Mouse (Mus musculus): Measurements from ENCODE around the gene Thap7. TPM values are rescaled to one million over a fixed set of nuclear protein-coding genes. Genes with fewer than 3 reads are reported as not detected.
A peak's percentile ranks its signal among the peaks of the same experiment; 100 is the strongest.

Thap7 gene
- polyA plus RNA-seq, 1 experiment from 2014 or later: 63.2 TPM

DNA sequence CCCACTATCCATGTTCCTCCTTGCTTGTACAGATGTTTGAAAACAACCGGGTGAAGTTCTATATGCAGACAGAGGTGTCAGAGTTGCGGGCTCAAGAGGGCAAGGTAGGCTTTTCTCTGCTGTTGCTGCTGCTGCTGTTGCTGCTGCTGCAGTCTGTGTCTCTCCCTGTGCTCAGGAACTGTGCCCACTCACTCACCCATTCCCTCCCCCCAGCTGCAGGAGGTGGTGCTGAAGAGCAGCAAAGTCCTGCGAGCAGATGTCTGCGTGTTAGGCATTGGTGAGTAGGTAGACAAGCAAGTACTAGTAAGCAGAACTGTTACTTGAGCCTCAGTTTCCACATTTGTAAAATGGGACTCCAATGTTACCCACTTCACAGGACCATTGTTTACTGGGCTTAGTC, 28.3 kb downstream of the Thap7 start:
- Histone ChIP-seq H3K9me3 (no peaks in the 10 kb centered on the region), H3K4me3 (no peak overlapping the region), H3K4me2 (no peak overlapping the region), H3K9ac (no peak overlapping the region), H3K36me3 (no peaks in the 10 kb centered on the region), H3K4me1 (no peaks in the 10 kb centered on the region), H3K27ac (no peak overlapping the region), H3K27me3 (no peaks in the 10 kb centered on the region)
- no peak for ATAC-seq (ENCODE audit: insufficient number of reproducible peaks, low FRiP score, low TSS enrichment, low read depth)
- WGBS: 74% methylated on average over 4 of the region's 4 CpGs

GRCm38 (mm10) chr16:17499249-17499883, 31.6 kb downstream of the Thap7 start:
- Histone ChIP-seq H3K36me3 (no peaks in the 10 kb centered on the region), H3K9ac (no peak overlapping the region), H3K27ac (no peak overlapping the region), H3K4me3 (no peak overlapping the region), H3K4me2 (no peak overlapping the region), H3K27me3 (no peaks in the 10 kb centered on the region), H3K9me3 (no peaks in the 10 kb centered on the region), H3K4me1 (peaks cover 7% of the 10 kb centered on the region)
- WGBS: 31% methylated on average over 10 of the region's 10 CpGs
- ATAC-seq (ENCODE audit: insufficient number of reproducible peaks, low FRiP score, low TSS enrichment, low read depth): no peak

DNA sequence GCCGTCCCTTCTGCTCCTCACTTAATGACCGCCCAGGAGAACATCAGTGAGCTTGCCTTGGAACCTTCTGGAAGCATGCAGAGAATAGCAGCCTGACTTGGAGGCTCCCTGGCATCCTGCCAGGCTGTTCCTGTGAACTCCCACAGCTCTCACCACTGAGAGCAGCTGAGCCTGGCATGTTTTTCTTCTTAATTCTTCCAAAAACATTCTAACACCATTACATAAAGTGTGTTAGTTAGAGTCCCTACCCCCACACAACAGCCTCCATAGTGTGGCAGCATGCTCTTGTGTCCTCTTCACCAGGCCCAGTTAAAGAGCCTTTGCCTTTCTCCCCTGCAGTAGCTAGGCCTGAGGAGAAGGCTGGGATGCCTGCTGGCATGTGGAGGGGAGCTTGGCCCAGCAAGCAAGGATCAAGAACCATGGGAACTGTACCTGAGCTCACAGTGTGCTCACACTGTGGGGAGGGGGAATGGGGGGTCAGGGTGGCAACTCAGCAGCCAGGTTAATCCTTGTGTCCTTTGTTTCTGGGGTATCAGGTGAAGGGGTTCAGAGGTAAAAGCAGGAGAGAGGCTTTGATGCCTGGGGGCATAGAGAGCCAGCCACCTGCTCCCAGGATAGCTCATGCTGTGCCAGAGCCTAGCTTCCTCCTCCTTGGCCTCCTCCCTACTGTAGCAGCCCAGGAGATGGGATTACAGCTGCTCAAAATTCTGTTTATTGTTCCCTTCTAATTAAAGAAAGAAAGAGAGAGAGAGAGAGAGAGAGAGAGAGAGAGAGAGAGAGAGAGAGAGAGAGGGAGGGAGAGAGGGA, 34.2 kb downstream of the Thap7 start:
- peak overlapping the region; percentile 50; the same call in 1 of the 2 replicates for H3K27ac ChIP-seq
- no peaks in the 10 kb centered on the region for H3K9me3 ChIP-seq
- 41% methylated on average over 2 of the region's 2 CpGs for WGBS
- no peak overlapping the region for H3K9ac ChIP-seq
- no peak for ATAC-seq (ENCODE audit: insufficient number of reproducible peaks, low FRiP score, low TSS enrichment, low read depth)
- H3K4me3 ChIP-seq: no peak overlapping the region
- H3K27me3 ChIP-seq: 0 out of 2 replicates have a peak, but pooled peaks cover 1% of the 10 kb centered on the region
- H3K4me2 ChIP-seq: no peak overlapping the region
- H3K4me1 ChIP-seq: peaks cover 7% of the 10 kb centered on the region
- no peaks in the 10 kb centered on the region for H3K36me3 ChIP-seq

DNA sequence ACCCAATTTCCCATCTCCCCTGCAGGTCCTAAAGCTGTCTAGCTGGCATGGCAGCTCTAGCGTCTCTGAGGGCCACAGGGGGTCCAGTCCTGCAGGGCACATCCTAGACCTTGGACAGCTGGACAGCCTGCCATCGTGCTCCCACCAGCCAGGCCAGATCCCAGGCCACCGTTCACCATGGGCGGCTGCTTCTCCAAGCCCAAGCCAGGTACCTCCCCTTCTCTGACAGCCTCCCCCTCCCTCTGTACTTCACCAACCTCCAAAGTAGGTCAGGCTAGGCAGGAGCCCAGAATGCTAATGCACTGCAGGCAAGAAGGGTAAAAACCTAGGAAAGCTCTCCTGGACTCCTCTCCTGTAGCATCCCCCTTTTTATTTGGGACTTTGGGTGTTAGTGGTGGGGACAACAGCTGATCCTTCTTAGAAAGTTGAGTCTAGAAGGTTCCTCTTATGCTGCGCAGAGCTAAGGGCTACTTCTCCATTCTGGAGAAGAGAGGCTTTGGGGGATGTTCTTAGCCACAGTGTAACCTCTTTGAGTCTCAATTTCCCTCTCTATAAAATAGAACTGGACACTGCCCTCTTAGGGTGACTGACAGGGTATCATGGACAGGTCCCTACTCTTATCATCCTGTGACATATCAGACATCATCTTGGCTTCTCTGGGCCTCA, 38.9 kb downstream of the Thap7 start:
- no peak for ATAC-seq (ENCODE audit: insufficient number of reproducible peaks, low FRiP score, low TSS enrichment, low read depth)
- WGBS: 66% methylated on average over 5 of the region's 5 CpGs
- no peak overlapping the region for H3K4me2 ChIP-seq

DNA sequence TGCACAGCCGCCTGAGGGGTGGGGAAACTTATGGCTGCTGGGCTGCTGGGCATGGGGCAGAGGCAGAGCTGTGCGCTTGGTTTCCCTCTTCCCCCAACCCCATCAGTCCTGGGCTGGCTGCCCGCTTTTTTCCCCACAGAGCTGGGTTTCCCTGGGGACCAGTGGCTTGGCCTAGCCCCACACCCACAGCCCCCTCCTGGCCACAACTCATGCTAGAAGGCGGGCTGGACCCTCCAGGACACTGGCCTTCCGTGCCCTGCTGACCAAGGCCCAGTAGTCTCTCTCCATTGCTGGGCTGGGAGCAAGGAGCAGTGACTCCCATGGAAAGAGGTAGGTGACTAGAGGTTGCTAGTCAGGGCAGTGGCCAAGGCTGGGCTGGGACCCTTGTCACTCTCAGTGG, 39.8 kb downstream of the Thap7 start:
- Histone ChIP-seq H3K9ac (no peak overlapping the region), H3K4me1 (peaks cover 14% of the 10 kb centered on the region), H3K4me3 (no peak overlapping the region), H3K27ac (no peak overlapping the region), H3K36me3 (peaks cover 12% of the 10 kb centered on the region), H3K27me3 (peaks cover 27% of the 10 kb centered on the region), H3K4me2 (no peak overlapping the region), H3K9me3 (no peaks in the 10 kb centered on the region)
- ATAC-seq (ENCODE audit: insufficient number of reproducible peaks, low FRiP score, low TSS enrichment, low read depth): no peak
- WGBS: 80% methylated on average over 5 of the region's 5 CpGs

More for the DNA sequence above, 38.9 kb downstream of the Thap7 start:
- peaks cover 8% of the 10 kb centered on the region for H3K36me3 ChIP-seq
- peaks cover 21% of the 10 kb centered on the region for H3K4me1 ChIP-seq
- no peaks in the 10 kb centered on the region for H3K9me3 ChIP-seq
- no peak overlapping the region for H3K27ac ChIP-seq
- H3K27me3 ChIP-seq: peaks cover 27% of the 10 kb centered on the region
- no peak overlapping the region for H3K4me3 ChIP-seq
- H3K9ac ChIP-seq: no peak overlapping the region

DNA sequence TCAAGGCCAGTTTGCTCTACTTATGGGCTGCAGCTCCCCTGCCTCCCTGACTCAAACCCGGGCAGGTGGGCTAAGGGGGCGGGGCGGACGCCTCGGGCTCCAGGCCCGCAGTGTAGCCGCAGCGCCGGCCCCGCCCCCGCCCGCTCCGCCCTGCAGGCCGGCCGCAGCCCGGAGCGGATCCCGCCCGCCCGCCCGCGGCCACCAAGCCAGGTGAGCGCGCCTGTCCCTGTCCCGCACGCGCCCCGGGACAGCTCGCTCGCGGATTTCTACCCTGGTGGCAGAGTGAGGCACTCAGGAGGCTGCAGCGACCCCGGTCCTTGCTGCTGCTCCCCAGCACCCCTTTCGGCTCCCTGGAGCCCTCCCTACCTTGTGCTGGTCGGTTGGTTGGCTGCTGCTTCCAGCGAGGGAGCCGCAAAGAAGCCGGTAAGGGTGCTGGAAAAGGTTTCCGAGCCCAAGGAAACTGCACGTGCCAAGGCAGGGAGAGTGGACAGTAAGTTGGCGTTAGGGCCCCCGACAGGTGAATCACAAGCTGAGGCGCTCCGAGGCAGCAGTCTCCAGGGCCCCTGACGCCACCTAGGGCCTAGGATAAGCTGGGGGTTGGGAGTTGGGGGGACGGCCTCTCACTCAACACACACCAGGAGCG, 41.3 kb downstream of the Thap7 start, which contains the start of gene Aifm3:
Gene Aifm3 (plus strand): TSS at position 143 of the 643 bp plus-strand sequence.
- Histone ChIP-seq H3K36me3 (peaks cover 28% of the 10 kb centered on the region), H3K4me3 (peak within 1 kb of the TSS; percentile 41), H3K27me3 (peaks cover 27% of the 10 kb centered on the region), H3K4me1 (peaks cover 14% of the 10 kb centered on the region), H3K27ac (no peak within 1 kb of the TSS), H3K9me3 (no peaks in the 10 kb centered on the region), H3K4me2 (peak within 1 kb of the TSS; percentile 89), H3K9ac (peak within 1 kb of the TSS; percentile 26; the same call in 1 of the 2 replicates)
- no peak for ATAC-seq (ENCODE audit: insufficient number of reproducible peaks, low FRiP score, low TSS enrichment, low read depth)
- 2% methylated on average over 45 of the region's 47 CpGs for WGBS

DNA sequence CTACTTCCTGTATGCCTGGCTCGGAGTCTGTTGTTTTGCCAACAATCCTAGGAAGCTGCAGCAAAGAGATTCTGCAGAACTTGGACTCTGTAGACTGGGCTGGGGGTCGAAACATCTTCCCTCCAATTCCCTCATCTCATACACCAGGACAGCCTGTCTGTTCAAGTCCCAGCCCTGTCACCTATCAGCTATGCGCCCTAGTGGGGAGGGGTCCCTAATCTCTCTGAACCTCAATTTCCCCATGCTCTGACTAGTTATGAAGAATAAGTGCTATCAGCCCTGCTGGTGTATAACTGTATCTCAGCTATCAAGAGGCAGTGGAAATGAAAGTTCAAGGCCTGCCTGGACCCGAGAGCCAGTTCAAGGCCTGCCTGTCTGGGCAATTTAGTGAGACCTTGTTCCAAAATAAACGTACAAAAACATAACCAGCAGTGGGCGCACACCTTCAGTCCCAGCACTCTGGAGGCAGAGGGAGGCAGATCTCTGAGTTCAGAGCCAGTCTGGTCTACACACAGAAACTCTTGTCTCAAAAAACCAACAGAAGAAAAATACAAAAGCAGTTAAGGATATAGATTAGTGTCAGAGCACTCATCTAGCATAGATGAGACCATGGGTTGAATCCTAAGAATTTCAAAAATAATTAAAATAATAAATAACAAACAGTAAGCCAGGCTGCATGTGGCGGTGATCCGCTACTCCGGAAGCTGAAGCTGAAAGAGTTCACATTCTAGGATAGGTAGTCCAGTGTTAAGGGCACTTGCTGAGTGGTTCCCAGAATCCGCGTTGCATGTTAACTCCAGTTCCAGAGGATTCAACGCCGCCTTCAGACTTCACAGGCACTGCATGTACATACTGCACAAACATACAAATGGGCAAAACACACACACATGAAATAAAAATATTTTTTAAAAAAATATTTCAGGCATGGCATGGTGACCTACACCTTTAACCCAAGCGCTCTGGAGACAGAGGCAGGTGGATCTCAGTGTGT, 42.2 kb downstream of the Thap7 start:
- peaks cover 14% of the 10 kb centered on the region for H3K4me1 ChIP-seq
- H3K4me2 ChIP-seq: peak overlapping the region; percentile 89
- WGBS: 46% methylated on average over 14 of the region's 14 CpGs
- H3K27ac ChIP-seq: no peak overlapping the region
- H3K4me3 ChIP-seq: peak overlapping the region; percentile 41
- H3K9ac ChIP-seq: no peak overlapping the region; the same call in 1 of the 2 replicates
- ATAC-seq (ENCODE audit: insufficient number of reproducible peaks, low FRiP score, low TSS enrichment, low read depth): no peak
- H3K9me3 ChIP-seq: no peaks in the 10 kb centered on the region
- peaks cover 27% of the 10 kb centered on the region for H3K27me3 ChIP-seq
- peaks cover 36% of the 10 kb centered on the region for H3K36me3 ChIP-seq

GRCm38 (mm10) chr16:17486505-17486904, 44.4 kb downstream of the Thap7 start:
- Histone ChIP-seq H3K4me2 (no peak overlapping the region), H3K27me3 (peaks cover 24% of the 10 kb centered on the region), H3K4me3 (no peak overlapping the region), H3K36me3 (peaks cover 46% of the 10 kb centered on the region), H3K4me1 (peaks cover 14% of the 10 kb centered on the region), H3K9me3 (no peaks in the 10 kb centered on the region), H3K27ac (no peak overlapping the region), H3K9ac (no peak overlapping the region)
- no peak for ATAC-seq (ENCODE audit: insufficient number of reproducible peaks, low FRiP score, low TSS enrichment, low read depth)
- WGBS: 32% methylated on average over 3 of the region's 3 CpGs

- peaks cover 41% of the 10 kb centered on the region for H3K36me3 ChIP-seq
Observed at GRCm38 (mm10) chr16:17481465-17481864, 49.5 kb downstream of the Thap7 start.

GRCm38 (mm10) chr16:17478331-17478943, 52.5 kb downstream of the Thap7 start:
- H3K9me3 ChIP-seq: no peaks in the 10 kb centered on the region

More at GRCm38 (mm10) chr16:17481465-17481864, 49.5 kb downstream of the Thap7 start:
- 91% methylated on average over 2 of the region's 2 CpGs for WGBS
- Histone ChIP-seq H3K9ac (no peak overlapping the region), H3K27ac (no peak overlapping the region), H3K4me2 (no peak overlapping the region), H3K27me3 (no peaks in the 10 kb centered on the region), H3K4me1 (no peaks in the 10 kb centered on the region), H3K9me3 (no peaks in the 10 kb centered on the region), H3K4me3 (no peak overlapping the region)
- ATAC-seq (ENCODE audit: insufficient number of reproducible peaks, low FRiP score, low TSS enrichment, low read depth): no peak

More at GRCm38 (mm10) chr16:17478331-17478943, 52.5 kb downstream of the Thap7 start:
- Histone ChIP-seq H3K27me3 (no peaks in the 10 kb centered on the region), H3K27ac (no peak overlapping the region), H3K4me1 (no peaks in the 10 kb centered on the region), H3K4me3 (no peak overlapping the region), H3K9ac (no peak overlapping the region), H3K36me3 (peaks cover 18% of the 10 kb centered on the region), H3K4me2 (no peak overlapping the region)
- WGBS: 81% methylated on average over 4 of the region's 4 CpGs
- ATAC-seq (ENCODE audit: insufficient number of reproducible peaks, low FRiP score, low TSS enrichment, low read depth): no peak
